Mouse (Mus musculus) lung, embryonic 15.5 days (tissue): ENCODE data around the gene Hectd4. TPM values are rescaled to one million over a fixed set of nuclear protein-coding genes. Genes with fewer than 3 reads are reported as not detected.

Experiments used
- ATAC-seq: fragments of 200-750 bp; cut with Nextera tagmentation; 2 replicates; pipeline ENCODE4 v1.8.0; 2017; ENCODE audit warnings: moderate number of reproducible peaks, borderline replicate concordance; ENCODE audit not compliant: low FRiP score, low TSS enrichment; ENCODE audit errors: extremely low read depth
- H3K27ac ChIP-seq: fragments of 300-500 bp; sonication (generic); 2 replicates; pipeline ENCODE4 v1.5.1; 2015; ENCODE audit warnings: moderate library complexity, mild to moderate bottlenecking, inconsistent platforms
- H3K27me3 ChIP-seq: fragments of 300-500 bp; sonication (generic); 2 replicates; pipeline ENCODE4 v1.6.1; 2015; ENCODE audit warnings: inconsistent platforms
- H3K36me3 ChIP-seq: fragments of 300-500 bp; sonication (generic); 2 replicates; pipeline ENCODE4 v1.6.1; 2015; ENCODE audit warnings: inconsistent platforms
- H3K4me1 ChIP-seq: fragments of 300-500 bp; sonication (generic); 2 replicates; pipeline ENCODE4 v1.6.1; 2015; ENCODE audit warnings: inconsistent platforms
- H3K4me2 ChIP-seq: fragments of 300-500 bp; sonication (generic); 2 replicates; pipeline ENCODE4 v1.6.1; 2015; ENCODE audit warnings: inconsistent platforms, mild to moderate bottlenecking, moderate library complexity
- H3K4me3 ChIP-seq: fragments of 300-500 bp; sonication (generic); 2 replicates; pipeline ENCODE4 v1.5.1; 2015; ENCODE audit warnings: mild to moderate bottlenecking, inconsistent platforms
- H3K9ac ChIP-seq: fragments of 300-500 bp; sonication (generic); 2 replicates; pipeline ENCODE4 v1.6.1; 2015; ENCODE audit warnings: inconsistent platforms
- H3K9me3 ChIP-seq: fragments of 300-500 bp; sonication (generic); 2 replicates; pipeline ENCODE4 v1.6.1; 2016; ENCODE audit warnings: inconsistent platforms
- WGBS: fragments of 180-500 bp; shearing (Covaris S2); methylation state at CpG from one replicate; pipeline ENCODE4 v1.1.7; 2015; 5-methylcytosine and 5-hydroxymethylcytosine counted together
- polyA plus RNA-seq: library from polyadenylated mRNA; unstranded; fragments of >200 nt; fragmentation: Nextera tagmentation; extraction: Ambion mirVana; gene quantifications from 2 replicates; pipeline ENCODE4 v1.2.1, GENCODE M21; 2015

Hectd4 gene
- polyA plus RNA-seq, 1 experiment from 2014 or later: 4.4 TPM

GRCm38 (mm10) chr5:121336009-121336408 is 116.0 kb downstream of the Hectd4 start:
- no peak overlapping the region for H3K4me3 ChIP-seq
- H3K36me3 ChIP-seq: peaks cover 80% of the 10 kb centered on the region
- no peaks in the 10 kb centered on the region for H3K9me3 ChIP-seq
- no peak overlapping the region for H3K9ac ChIP-seq
- no peak for ATAC-seq
- no peaks in the 10 kb centered on the region for H3K4me1 ChIP-seq
- H3K27ac ChIP-seq: no peak overlapping the region
- no peaks in the 10 kb centered on the region for H3K27me3 ChIP-seq
- 73% methylated on average over 3 of the region's 3 CpGs for WGBS
- H3K4me2 ChIP-seq: no peak overlapping the region

GRCm38 (mm10) chr5:121336776-121337175 is 116.8 kb downstream of the Hectd4 start:
- ATAC-seq: no peak
- peaks cover 77% of the 10 kb centered on the region for H3K36me3 ChIP-seq
- WGBS: 89% methylated on average over 6 of the region's 6 CpGs

GRCm38 (mm10) chr5:121339507-121340230 is 119.7 kb downstream of the Hectd4 start:
- Histone ChIP-seq H3K9me3 (no peaks in the 10 kb centered on the region), H3K27ac (no peak overlapping the region), H3K36me3 (peaks cover 77% of the 10 kb centered on the region), H3K4me1 (no peaks in the 10 kb centered on the region), H3K4me2 (no peak overlapping the region), H3K27me3 (no peaks in the 10 kb centered on the region), H3K4me3 (no peak overlapping the region), H3K9ac (no peak overlapping the region)
- 83% methylated on average over 7 of the region's 7 CpGs for WGBS
- ATAC-seq: no peak

More at GRCm38 (mm10) chr5:121336776-121337175, 116.8 kb downstream of the Hectd4 start:
- Histone ChIP-seq H3K9ac (no peak overlapping the region), H3K4me1 (no peaks in the 10 kb centered on the region), H3K4me2 (no peak overlapping the region), H3K27me3 (no peaks in the 10 kb centered on the region), H3K27ac (no peak overlapping the region), H3K9me3 (no peaks in the 10 kb centered on the region), H3K4me3 (no peak overlapping the region)

GRCm38 (mm10) chr5:121340965-121341473 is 121.0 kb downstream of the Hectd4 start:
- Histone ChIP-seq H3K4me1 (no peaks in the 10 kb centered on the region), H3K27me3 (no peaks in the 10 kb centered on the region), H3K4me2 (no peak overlapping the region), H3K27ac (no peak overlapping the region), H3K4me3 (no peak overlapping the region), H3K9me3 (no peaks in the 10 kb centered on the region), H3K9ac (no peak overlapping the region), H3K36me3 (peaks cover 71% of the 10 kb centered on the region)
- WGBS: 19% methylated on average over 7 of the region's 7 CpGs
- no peak for ATAC-seq

GRCm38 (mm10) chr5:121342490-121342889 is 122.5 kb downstream of the Hectd4 start:
- ATAC-seq: no peak
- Histone ChIP-seq H3K36me3 (peaks cover 68% of the 10 kb centered on the region), H3K4me3 (no peak overlapping the region), H3K27ac (no peak overlapping the region), H3K9me3 (no peaks in the 10 kb centered on the region), H3K27me3 (no peaks in the 10 kb centered on the region), H3K4me1 (no peaks in the 10 kb centered on the region), H3K9ac (no peak overlapping the region), H3K4me2 (no peak overlapping the region)
- 91% methylated on average over 11 of the region's 11 CpGs for WGBS

- no peaks in the 10 kb centered on the region for H3K27me3 ChIP-seq
- peaks cover 67% of the 10 kb centered on the region for H3K36me3 ChIP-seq
- no peaks in the 10 kb centered on the region for H3K4me1 ChIP-seq
- 94% methylated on average over 8 of the region's 8 CpGs for WGBS
- no peaks in the 10 kb centered on the region for H3K9me3 ChIP-seq
- ATAC-seq: no peak
- H3K27ac ChIP-seq: no peak overlapping the region
- no peak overlapping the region for H3K4me3 ChIP-seq
- H3K4me2 ChIP-seq: no peak overlapping the region
- no peak overlapping the region for H3K9ac ChIP-seq
These were observed 124.0 kb downstream of the Hectd4 start for GRCm38 (mm10) chr5:121343997-121344396.

- Histone ChIP-seq H3K36me3 (peaks cover 92% of the 10 kb centered on the region), H3K4me2 (no peak overlapping the region), H3K9ac (no peak overlapping the region), H3K27me3 (no peaks in the 10 kb centered on the region), H3K9me3 (no peaks in the 10 kb centered on the region), H3K4me1 (no peaks in the 10 kb centered on the region), H3K4me3 (no peak overlapping the region), H3K27ac (no peak overlapping the region)
- 44% methylated on average over 9 of the region's 9 CpGs for WGBS
- no peak for ATAC-seq
These were observed 139.2 kb downstream of the Hectd4 start for GRCm38 (mm10) chr5:121359229-121359628.

GRCm38 (mm10) chr5:121361696-121362095 is 141.7 kb downstream of the Hectd4 start:
- no peak for ATAC-seq
- H3K4me2 ChIP-seq: no peak overlapping the region
- H3K27me3 ChIP-seq: no peaks in the 10 kb centered on the region
- WGBS: 83% methylated on average over 5 of the region's 5 CpGs
- no peak overlapping the region for H3K9ac ChIP-seq
- no peak overlapping the region for H3K27ac ChIP-seq
- no peak overlapping the region for H3K4me3 ChIP-seq
- H3K4me1 ChIP-seq: no peaks in the 10 kb centered on the region
- peaks cover 85% of the 10 kb centered on the region for H3K36me3 ChIP-seq
- no peaks in the 10 kb centered on the region for H3K9me3 ChIP-seq

GRCm38 (mm10) chr5:121363441-121363840 is 143.4 kb downstream of the Hectd4 start:
- WGBS: 84% methylated on average over 7 of the region's 7 CpGs
- Histone ChIP-seq H3K4me1 (0 out of 2 replicates have a peak, but pooled peaks cover 7% of the 10 kb centered on the region), H3K27ac (no peak overlapping the region), H3K9me3 (no peaks in the 10 kb centered on the region), H3K36me3 (peaks cover 79% of the 10 kb centered on the region), H3K27me3 (no peaks in the 10 kb centered on the region), H3K4me2 (no peak overlapping the region), H3K9ac (no peak overlapping the region), H3K4me3 (no peak overlapping the region)
- ATAC-seq: no peak

- no peak for ATAC-seq
- H3K9ac ChIP-seq: no peak overlapping the region
- no peaks in the 10 kb centered on the region for H3K27me3 ChIP-seq
- H3K36me3 ChIP-seq: peaks cover 58% of the 10 kb centered on the region
- H3K9me3 ChIP-seq: no peaks in the 10 kb centered on the region
- WGBS: 71% methylated on average over 16 of the region's 16 CpGs
- H3K4me3 ChIP-seq: no peak overlapping the region
- H3K27ac ChIP-seq: no peak overlapping the region
- 0 out of 2 replicates have a peak, but pooled peaks cover 7% of the 10 kb centered on the region for H3K4me1 ChIP-seq
- no peak overlapping the region for H3K4me2 ChIP-seq
These were observed 146.6 kb downstream of the Hectd4 start for GRCm38 (mm10) chr5:121366449-121367225.

GRCm38 (mm10) chr5:121367255-121367654 is 147.2 kb downstream of the Hectd4 start:
- 0 out of 2 replicates have a peak, but pooled peaks have one; percentile 20 for ATAC-seq
- no peak overlapping the region for H3K27ac ChIP-seq
- 88% methylated on average over 4 of the region's 4 CpGs for WGBS

GRCm38 (mm10) chr5:121371712-121372111 is 151.7 kb downstream of the Hectd4 start:
- Histone ChIP-seq H3K4me1 (0 out of 2 replicates have a peak, but pooled peaks cover 7% of the 10 kb centered on the region), H3K36me3 (peaks cover 59% of the 10 kb centered on the region)

More at GRCm38 (mm10) chr5:121367255-121367654, 147.2 kb downstream of the Hectd4 start:
- Histone ChIP-seq H3K9ac (no peak overlapping the region), H3K4me3 (no peak overlapping the region), H3K4me1 (0 out of 2 replicates have a peak, but pooled peaks cover 7% of the 10 kb centered on the region), H3K27me3 (no peaks in the 10 kb centered on the region), H3K36me3 (peaks cover 56% of the 10 kb centered on the region), H3K4me2 (no peak overlapping the region), H3K9me3 (no peaks in the 10 kb centered on the region)

More at GRCm38 (mm10) chr5:121371712-121372111, 151.7 kb downstream of the Hectd4 start:
- H3K27me3 ChIP-seq: no peaks in the 10 kb centered on the region
- WGBS: 86% methylated on average over 6 of the region's 6 CpGs
- H3K9me3 ChIP-seq: no peaks in the 10 kb centered on the region
- H3K4me2 ChIP-seq: no peak overlapping the region
- H3K9ac ChIP-seq: no peak overlapping the region
- no peak overlapping the region for H3K4me3 ChIP-seq
- no peak for ATAC-seq
- no peak overlapping the region for H3K27ac ChIP-seq
